Mouse (Mus musculus): ENCODE data around the gene Dll4.

The Dll4 gene

DNA sequence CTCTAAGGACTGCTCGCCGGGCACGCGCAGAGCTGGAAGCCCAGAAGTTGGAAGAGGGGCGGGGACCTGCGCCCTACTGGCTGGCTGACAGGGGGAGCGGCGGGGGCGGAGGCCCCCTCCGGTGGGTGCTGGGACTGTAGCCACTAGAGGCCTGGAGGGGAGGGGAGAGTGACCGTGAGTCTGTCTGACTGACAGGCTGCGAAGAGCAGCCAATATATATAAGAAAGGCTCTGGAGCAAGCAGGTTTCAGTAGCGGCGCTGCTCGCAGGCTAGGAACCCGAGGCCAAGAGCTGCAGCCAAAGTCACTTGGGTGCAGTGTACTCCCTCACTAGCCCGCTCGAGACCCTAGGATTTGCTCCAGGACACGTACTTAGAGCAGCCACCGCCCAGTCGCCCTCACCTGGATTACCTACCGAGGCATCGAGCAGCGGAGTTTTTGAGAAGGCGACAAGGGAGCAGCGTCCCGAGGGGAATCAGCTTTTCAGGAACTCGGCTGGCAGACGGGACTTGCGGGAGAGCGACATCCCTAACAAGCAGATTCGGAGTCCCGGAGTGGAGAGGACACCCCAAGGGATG lies at the start of gene Dll4:
TSS of gene Dll4 (plus strand) at position 217 of the 576 bp plus-strand sequence.
- DNase-seq = peak; percentile 28

DNA sequence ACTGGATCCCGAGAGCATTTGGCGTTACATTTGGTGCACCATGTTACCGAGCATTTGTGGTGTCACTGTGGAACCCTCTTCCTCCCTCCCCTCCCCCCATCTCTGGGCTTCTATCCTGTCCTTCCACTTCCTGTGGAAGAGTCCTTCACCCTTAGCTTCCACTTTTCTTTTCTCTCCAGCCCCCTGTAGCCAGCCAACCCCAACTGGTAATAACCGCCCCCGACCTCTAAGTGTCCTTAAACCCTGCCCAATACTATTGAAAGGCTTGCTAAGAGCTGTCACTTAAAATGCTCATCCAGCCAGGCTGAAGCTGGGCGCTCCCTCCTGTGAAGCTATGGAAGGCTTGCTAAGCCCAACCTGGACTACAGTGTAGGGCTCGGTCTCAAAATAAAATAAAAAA lies 48.7 kb upstream of the Dll4 start:
- no peak for DNase-seq

DNA sequence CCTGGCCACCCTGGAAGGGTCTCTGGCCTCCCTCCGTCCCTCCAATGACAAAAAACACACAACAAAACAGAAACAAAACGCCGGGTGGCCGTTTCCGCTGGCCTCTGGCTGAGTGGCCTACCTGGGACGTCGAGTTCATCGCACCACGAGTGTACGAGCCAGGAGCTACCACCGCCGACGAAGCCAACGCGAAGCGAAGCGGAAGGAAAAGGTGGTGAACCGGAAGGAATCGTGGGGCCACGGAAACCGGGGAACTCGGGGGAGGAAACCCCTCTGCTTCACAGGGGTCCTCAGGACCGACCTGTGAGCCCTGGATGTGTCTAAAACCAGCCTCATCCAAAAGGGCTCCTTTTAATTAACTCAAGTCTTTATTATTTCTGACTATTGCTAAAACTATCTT lies 47.8 kb upstream of the Dll4 start:
- no peak for DNase-seq

DNA sequence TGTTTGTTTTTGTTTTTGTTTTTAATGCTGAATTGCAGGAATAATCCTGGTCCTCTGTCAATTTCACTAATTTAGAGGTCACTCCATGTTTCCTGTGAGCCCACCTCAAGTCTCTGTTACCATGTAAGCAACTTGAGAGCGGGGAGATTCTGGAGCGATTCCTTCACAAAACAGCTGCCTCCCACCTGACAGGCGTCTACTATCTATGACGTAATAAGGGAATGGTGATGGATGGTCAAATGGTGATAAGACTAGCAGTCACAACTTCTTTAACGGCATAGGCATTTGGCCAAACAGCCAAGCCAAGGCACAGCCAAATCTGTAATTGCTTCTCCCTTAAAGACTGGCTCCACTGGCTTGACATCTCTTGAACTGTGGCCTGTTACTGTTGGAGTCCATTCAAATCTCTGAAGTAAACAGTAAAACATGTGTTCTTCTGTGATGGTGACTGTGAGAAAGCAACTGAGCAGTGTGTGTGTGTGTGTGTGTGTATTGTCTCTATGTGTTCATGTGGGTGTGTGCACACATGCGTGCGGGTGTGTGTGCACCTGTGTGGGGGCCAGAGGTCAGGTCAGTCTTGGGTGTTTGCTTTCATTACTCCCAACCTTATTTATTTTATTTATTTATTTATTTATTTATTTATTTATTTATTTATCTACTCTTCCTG lies 43.6 kb upstream of the Dll4 start:
- DNase-seq = no peak

DNA sequence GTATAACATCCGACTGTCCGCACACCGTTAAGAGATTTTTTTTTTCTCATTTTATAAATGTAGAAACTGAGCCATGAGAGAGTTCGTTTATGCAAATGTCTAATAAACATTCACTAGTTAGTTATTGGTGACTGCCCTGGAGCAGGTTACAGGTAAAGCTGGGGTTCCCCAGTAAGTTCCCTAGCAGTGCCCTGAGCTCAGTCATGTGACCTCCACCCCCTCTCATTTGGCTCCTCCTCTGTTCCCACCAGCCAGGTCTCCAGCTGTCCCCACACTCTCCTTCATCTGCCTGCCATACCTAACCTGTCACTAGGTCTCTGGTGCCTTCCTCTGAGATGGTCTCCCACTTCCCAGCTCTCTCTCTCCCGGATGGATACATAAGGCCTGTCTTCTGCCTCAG lies 38.2 kb upstream of the Dll4 start:
- DNase-seq = peak; percentile 46

DNA sequence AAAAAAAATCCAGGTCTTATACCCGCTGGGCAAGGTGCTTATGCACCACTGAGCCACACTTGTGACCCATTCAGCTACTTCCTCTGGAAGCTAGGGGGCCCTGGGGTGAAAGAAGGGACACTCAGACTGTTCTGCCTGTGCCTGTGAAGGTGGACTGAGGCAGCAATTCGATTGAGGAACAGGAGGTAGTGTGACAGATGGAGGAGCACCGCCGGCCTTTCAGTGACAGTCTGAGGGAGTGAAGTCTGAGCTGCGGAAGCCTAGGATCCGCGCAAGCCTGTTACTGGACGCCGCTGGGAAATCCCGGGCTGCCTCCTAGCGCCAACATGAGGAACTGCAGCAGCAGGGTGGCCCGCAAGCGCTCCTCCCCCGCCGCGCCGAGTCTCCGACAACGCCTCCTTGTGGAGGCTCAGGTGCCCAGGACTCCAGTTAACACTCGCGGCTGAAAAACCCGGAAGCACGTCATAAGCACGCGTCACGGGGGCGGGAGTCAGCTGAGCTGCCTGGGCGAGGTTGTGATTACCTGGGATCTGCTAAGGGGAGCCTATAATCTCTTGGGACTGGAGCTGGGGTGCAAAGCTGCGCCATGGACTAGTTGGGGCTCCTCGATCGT lies 37.2 kb upstream of the Dll4 start, which contains the start of gene Vps18:
TSS of gene Vps18 (plus strand) at position 471 of the 613 bp plus-strand sequence.
- peak; percentile 97 for DNase-seq

DNA sequence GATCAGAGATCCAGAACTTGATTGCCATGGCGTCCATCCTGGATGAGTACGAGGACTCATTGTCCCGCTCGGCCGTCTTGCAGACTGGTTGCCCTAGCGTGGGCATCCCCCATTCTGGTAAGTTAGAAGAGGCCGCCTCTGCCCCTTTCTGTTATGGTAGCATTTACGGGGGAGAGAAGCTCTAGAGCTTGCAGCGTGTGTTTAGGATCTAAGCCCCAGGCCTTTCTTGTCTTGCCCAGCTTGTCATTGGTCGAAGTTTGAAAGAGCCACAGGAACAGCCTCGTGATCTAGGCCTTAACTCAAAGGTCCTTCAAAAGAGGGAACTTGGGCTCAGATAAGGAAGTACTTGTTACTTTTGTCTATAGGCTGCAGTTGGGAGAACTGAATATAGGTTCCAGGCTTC lies 36.6 kb upstream of the Dll4 start:
- no peak for DNase-seq

DNA sequence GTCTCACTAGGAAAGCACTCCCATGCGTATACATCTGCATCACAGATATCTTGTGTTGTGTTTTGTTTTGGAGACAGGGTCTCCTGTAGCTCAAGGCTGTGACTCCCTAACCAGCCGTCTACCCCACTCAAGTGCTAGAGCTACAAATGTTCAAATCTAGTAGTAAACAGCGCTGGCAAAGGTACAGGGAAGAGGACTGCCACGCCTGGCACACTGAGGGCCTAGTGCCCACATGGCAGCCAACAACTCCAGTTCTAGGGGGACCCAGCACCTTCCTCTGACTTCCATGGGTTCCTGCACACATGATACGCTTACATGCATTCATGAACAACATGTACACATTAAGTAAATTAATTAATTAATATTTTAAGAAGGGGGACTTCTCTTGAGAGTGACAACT lies 33.3 kb upstream of the Dll4 start:
- DNase-seq = peak; percentile 42

DNA sequence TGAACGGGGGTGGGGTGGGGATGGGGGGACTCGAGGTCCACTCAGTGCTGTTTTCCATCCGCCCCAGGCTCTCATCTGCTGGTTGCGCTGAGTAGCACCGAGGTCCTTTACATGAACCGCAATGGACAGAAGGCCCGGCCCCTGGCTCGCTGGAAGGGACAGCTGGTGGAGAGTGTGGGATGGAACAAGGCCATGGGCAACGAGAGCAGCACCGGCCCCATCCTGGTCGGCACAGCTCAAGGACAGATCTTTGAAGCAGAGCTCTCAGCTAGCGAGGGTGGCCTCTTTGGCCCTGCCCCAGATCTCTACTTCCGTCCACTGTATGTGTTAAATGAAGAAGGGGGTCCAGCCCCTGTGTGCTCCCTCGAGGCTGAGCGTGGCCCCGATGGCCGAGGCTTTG lies 32.7 kb upstream of the Dll4 start:
- peak; percentile 88 for DNase-seq

DNA sequence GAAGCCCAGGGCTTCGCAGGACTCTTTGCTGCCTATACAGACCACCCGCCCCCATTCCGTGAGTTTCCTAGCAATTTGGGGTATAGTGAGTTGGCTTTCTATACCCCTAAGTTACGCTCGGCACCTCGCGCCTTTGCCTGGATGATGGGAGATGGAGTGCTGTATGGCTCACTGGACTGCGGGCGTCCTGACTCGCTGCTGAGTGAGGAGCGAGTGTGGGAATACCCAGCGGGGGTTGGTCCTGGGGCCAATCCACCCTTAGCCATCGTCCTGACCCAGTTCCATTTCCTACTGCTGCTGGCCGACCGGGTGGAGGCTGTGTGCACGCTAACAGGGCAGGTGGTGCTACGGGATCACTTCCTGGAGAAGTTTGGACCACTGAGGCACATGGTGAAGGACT lies 32.3 kb upstream of the Dll4 start:
- DNase-seq = no peak

DNA sequence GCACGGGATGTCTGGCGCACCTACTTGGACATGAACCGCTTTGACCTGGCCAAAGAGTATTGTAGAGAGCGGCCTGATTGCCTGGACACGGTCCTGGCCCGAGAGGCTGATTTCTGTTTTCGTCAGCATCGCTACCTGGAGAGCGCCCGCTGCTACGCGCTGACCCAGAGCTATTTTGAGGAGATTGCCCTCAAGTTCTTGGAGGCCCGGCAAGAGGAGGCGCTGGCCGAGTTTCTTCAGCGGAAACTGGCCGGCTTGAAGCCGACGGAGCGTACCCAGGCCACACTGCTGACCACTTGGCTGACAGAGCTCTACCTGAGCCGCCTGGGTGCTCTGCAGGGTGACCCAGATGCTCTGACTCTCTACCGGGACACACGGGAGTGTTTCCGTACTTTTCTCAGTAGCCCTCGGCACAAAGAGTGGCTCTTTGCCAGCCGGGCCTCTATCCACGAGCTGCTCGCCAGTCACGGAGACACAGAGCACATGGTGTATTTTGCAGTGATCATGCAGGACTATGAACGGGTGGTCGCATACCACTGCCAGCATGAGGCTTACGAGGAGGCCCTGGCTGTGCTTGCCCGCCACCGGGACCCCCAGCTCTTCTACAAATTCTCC lies 31.7 kb upstream of the Dll4 start:
- peak; percentile 74 for DNase-seq

DNA sequence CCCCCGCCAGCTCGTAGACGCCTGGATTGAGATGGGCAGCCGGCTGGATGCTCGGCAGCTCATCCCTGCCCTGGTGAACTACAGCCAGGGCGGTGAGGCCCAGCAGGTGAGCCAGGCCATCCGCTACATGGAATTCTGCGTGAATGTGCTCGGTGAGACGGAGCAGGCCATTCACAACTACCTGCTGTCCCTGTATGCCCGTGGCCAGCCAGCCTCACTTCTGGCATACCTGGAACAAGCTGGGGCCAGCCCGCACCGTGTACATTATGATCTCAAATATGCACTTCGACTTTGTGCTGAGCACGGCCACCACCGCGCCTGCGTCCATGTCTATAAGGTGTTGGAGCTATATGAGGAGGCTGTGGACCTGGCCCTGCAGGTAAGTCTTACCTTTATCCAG lies 31.2 kb upstream of the Dll4 start:
- no peak for DNase-seq

DNA sequence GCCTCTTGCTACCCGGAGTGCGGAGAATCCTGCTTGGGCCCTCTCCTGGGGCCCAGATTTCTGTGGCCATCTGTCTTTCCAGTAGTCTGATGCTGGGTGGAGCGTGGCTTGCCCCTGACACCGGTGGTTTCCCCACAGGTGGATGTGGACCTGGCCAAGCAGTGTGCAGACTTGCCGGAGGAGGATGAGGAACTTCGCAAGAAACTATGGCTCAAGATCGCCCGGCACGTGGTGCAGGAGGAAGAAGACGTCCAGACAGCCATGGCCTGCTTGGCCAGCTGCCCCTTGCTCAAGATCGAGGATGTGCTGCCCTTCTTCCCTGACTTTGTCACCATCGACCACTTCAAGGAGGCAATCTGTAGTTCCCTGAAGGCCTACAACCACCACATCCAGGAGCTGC lies 28.8 kb upstream of the Dll4 start:
- peak; percentile 27 for DNase-seq

DNA sequence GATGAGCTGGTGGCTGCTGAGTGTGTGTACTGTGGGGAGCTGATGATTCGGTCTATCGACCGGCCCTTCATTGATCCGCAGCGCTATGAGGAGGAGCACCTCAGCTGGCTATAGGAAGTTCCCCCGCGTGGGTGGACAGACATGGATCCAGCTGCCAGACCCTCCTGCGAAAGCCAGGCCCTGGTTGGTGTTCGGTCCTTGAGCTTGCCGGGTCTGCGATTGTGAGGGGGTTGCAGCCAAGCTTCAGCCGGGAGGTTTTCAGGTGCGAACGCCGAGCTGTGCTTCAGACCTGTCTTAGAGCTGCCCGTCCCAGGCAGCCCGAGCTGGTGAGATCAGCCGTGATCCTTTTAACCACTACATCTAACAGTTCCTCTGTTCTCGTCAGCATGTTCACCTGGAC lies 28.1 kb upstream of the Dll4 start:
- DNase-seq = peak; percentile 34

DNA sequence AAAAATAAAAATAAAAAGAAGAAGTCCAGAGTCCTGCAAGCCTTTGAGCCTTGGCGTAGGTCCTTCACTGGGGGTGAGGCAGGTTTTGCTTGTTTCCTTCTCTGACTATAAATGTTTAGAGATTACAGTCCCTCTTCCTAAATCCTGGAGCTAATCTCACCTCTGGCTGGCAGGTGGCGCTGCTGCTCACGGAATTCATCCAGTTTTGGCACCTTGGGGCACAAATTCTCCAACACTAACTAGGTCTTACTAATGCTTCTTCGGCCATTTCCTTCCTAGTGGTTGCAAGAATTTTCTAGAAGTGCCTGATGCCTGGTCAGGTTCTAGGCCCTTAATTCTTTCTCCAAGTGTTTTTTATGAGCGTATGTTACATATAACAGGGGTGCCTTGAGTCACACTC lies 27.3 kb upstream of the Dll4 start:
- DNase-seq = peak; percentile 64

DNA sequence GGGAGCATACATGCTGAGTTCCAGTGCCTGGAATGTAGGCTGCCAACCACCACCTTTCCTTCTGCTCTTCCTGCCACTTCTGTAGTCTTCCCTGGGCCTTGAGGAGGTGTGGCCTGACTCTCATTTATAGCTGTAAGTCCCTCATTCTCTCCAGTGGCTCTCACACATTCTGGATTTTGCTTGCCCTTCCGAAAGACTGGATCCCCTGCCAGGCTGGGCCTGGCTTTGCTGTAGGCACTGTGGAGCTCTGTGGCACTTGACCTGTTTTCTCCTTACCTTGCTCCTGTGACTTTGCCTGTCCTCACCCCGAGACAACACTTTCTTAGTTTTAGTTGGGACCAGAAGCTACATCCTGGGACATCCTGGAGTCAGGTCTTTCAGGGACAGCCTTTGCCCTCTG lies 26.7 kb upstream of the Dll4 start:
- no peak for DNase-seq

DNA sequence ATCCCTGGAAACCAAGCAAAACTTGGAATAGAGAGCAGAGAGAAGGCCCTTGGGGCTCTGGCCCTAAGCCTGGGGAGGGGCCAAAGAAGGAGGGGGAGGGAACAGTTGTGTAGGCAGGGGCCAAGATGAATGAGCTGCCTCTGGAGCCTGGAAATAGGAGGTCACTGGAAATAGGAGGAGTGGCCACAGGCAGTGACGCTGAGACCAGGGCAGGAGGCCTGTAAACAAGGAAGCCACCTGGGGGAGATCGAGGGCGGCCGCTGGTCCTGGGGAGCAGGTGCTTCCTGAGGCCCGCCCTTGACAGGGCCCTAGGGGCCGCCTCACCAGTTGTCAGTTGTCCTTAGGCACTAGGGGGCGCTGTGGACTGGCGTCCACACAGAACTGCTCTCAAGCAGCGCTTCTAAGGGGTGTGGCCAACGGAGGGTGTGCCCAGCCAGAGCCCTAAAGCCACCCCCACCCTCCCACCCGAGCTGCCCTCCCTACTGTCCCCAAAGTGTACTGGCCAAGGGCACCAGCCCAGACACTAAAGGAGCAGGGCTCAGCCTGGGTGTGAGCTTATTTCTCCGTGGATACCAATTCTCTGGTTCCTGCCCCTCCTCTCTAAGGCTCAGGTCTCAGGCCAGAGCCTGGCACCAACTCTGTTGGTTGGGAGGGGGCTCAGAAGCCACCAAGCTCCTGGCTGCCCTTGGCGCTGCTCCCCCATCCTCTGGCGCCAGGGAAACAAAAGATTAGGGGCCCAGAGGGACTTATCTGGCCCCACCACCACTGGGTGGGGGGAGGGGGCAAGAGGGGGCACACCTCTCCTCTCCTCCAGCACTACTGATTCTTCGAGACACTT lies 25.4 kb upstream of the Dll4 start:
- DNase-seq = peak; percentile 73

DNA sequence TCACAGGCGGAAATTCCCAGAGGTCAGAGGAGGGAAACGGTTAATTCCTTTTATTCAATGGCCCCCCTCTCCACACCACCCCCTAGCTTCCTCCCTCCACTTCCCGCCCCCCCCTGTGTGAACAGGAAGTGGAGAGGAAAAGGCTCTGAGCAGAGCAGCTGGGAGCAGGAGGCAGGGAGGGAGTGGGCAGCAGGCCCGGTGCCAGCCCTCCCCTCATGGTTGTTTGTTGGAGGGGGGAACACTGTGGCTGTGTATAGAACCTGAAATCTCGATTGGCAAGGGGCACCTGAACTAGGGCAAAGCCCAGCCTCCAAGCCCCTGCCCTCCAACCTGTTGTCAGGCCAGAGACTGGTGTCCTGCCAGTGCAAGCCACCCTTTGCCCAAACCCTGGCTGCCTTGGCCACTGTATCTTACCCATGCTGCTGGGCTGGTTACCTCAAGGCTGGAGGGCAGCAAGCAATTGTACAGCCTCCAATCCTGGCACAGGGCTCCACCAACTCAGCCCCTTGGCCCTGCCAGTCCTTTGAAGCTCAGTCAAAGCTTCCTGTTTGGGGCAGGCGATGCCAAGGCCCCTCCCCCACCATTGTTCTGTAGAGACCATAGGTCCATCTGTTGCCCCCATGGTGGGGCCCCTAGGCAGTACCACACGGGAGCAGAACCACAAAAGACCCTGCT lies 24.6 kb upstream of the Dll4 start:
- peak; percentile 37 for DNase-seq

DNA sequence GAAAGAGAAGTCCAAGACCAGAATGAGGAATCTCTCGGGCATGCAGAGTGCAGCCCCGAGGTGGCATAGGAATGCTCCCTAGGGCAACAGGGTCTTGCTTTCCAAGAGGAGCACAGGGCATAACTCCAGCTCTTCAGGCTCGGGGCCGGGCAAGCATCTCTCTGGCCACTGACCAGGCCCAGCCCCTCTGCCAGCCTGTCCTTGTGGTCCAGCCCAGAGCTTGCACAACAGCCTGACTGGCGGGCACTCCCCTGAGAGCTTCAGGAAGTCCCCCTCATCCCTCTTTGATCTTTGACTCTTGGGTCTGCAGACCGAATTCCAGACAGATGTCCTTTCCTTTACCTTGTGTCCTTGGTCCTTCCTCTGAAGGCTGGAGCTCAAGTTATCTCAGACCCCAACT lies 22.7 kb upstream of the Dll4 start:
- no peak for DNase-seq

DNA sequence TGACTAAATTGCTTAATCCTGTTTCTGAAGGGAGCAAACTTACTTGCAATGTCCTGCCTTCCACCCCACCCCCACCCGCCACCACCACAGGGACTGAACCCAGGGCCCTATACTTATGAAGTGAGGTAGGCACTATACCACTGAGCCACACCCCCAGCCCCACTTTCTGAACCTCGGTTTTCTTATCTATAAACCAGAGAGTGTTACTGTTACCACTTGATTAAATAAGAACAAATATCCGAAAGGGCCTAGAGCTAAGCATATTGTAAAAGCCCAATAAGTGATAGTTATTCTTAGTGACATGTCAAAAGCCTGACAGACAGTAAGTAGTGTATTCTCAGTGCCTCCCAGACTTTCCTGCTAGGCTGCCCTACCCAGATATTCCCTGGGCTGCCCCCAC lies 21.2 kb upstream of the Dll4 start:
- no peak for DNase-seq

DNA sequence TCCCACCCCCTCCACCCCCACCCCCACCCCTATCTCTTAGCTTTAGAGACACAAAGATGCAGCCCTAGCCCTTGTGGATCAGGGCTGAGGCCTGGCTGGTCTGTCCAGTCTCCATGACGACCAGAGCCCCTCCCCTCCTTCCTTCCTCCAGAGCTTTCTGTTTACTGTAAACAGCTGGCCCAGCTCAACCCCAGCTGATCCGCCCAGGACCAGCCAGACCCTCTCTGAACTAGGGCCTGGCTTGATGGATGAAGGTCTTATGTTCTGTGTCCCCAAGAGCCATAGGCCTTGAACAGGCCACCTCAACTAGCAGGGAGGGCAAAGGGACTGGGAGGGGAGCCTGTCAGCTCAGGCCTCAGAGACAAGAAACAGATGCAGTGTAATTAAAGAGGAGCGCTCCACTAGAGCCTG lies 20.8 kb upstream of the Dll4 start:
- DNase-seq = no peak

DNA sequence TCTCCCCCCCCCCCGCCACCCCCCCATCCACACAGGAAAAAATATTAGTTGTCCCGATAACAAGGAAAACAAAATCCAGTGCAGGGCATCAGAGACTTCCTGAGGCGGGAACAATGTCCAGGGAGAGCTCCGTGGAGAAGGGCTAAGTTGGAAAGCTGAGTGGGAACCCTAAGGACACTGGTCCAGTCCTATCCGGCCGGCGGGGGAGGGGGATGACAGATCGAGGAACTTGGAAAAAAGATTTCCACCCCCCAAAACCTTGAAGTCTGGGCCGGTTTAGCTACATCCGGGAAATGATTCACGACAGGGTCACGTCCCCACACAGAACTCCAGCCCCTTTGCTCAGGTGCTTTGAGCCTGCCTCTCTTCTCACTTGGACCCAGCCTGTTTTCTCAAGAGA lies 14.0 kb upstream of the Dll4 start:
- DNase-seq = no peak
